Mouse (Mus musculus) frontal cortex, adult 2 months (tissue): ENCODE data around the gene Asap3. TPM values are rescaled to one million over a fixed set of nuclear protein-coding genes. Genes with fewer than 3 reads are reported as not detected.

Experiments used
- DNase-seq, 2 experiments: peaks; one replicate each; pipeline ENCODE4 v3.0.0; 2022; ENCODE audit warnings: low spot score in 1 of 2; ENCODE audit errors: extremely low spot score in 1 of 2
- polyA plus RNA-seq: library from polyadenylated mRNA; depleted of rRNA; stranded (reverse); fragments of >200 nt; gene quantifications from 2 replicates; pipeline ENCODE4 v1.2.3, GENCODE M21; 2012

Asap3 gene
- polyA plus RNA-seq, 1 experiment, result 4.6 TPM

GRCm38 (mm10) chr4:136180408-136181330 lies 25.5 kb upstream of the Asap3 start:
- peak; percentile 65 to 69 for DNase-seq

- no peak for DNase-seq
Measured at GRCm38 (mm10) chr4:136181367-136181766, 24.8 kb upstream of the Asap3 start.

GRCm38 (mm10) chr4:136185375-136185774 lies 20.8 kb upstream of the Asap3 start:
- peak in 1 of 2 experiments; percentile 37 for DNase-seq

GRCm38 (mm10) chr4:136186315-136186714 lies 19.9 kb upstream of the Asap3 start:
- DNase-seq, result no peak

- no peak for DNase-seq
Measured at GRCm38 (mm10) chr4:136186739-136187472, 19.3 kb upstream of the Asap3 start.

- no peak for DNase-seq
Measured at GRCm38 (mm10) chr4:136188973-136189737, 17.0 kb upstream of the Asap3 start.

GRCm38 (mm10) chr4:136189912-136190311 lies 16.3 kb upstream of the Asap3 start:
- DNase-seq, result no peak

- no peak for DNase-seq
Measured at GRCm38 (mm10) chr4:136193571-136193970, 12.6 kb upstream of the Asap3 start.

- DNase-seq, result no peak
Measured at GRCm38 (mm10) chr4:136195029-136195428, 11.1 kb upstream of the Asap3 start.

GRCm38 (mm10) chr4:136195629-136196028 lies 10.5 kb upstream of the Asap3 start:
- DNase-seq, result no peak

- DNase-seq, result no peak
Measured at GRCm38 (mm10) chr4:136196201-136196600, 10.0 kb upstream of the Asap3 start.

GRCm38 (mm10) chr4:136198846-136199245 lies 7.3 kb upstream of the Asap3 start:
- no peak for DNase-seq

- peak in 1 of 2 experiments; percentile 76 for DNase-seq
Measured at GRCm38 (mm10) chr4:136199562-136200292, 6.4 kb upstream of the Asap3 start.

- DNase-seq, result peak in 1 of 2 experiments; percentile 72
Measured at GRCm38 (mm10) chr4:136202509-136202908, 3.7 kb upstream of the Asap3 start.

- DNase-seq, result no peak
Measured at GRCm38 (mm10) chr4:136204775-136205174, 1.4 kb upstream of the Asap3 start.

- DNase-seq, result no peak
Measured at GRCm38 (mm10) chr4:136206943-136207342, 778 bp downstream of the Asap3 start.

GRCm38 (mm10) chr4:136210931-136211330 lies 4.8 kb downstream of the Asap3 start:
- DNase-seq, result no peak

- DNase-seq, result no peak
Measured at GRCm38 (mm10) chr4:136213629-136214028, 7.5 kb downstream of the Asap3 start.

GRCm38 (mm10) chr4:136214828-136215227 lies 8.7 kb downstream of the Asap3 start:
- DNase-seq, result no peak

GRCm38 (mm10) chr4:136215576-136215975 lies 9.4 kb downstream of the Asap3 start:
- DNase-seq, result no peak
